Mouse (Mus musculus): ENCODE data around the gene Hoxb8.

Gene Hoxb8

GRCm38 (mm10) chr11:96300354-96301063, 18.8 kb downstream of the Hoxb8 start:
- no peak for DNase-seq (ENCODE audit: low read depth)

- no peak for DNase-seq (ENCODE audit: low read depth)
Measured at GRCm38 (mm10) chr11:96301064-96301431, 19.3 kb downstream of the Hoxb8 start.

GRCm38 (mm10) chr11:96301837-96302236, 20.1 kb downstream of the Hoxb8 start:
- DNase-seq (ENCODE audit: low read depth), result no peak

- DNase-seq (ENCODE audit: low read depth), result no peak
Measured at GRCm38 (mm10) chr11:96302381-96303150, 20.9 kb downstream of the Hoxb8 start.

GRCm38 (mm10) chr11:96303151-96304099, 21.7 kb downstream of the Hoxb8 start, which contains the start of gene Hoxb5:
Hoxb5 (plus strand) TSS chr11:96303336.
- DNase-seq (ENCODE audit: low read depth), result peak; percentile 78

GRCm38 (mm10) chr11:96304381-96305195, 22.9 kb downstream of the Hoxb8 start:
- no peak for DNase-seq (ENCODE audit: low read depth)

GRCm38 (mm10) chr11:96305505-96306182, 23.9 kb downstream of the Hoxb8 start:
- DNase-seq (ENCODE audit: low read depth), result no peak

GRCm38 (mm10) chr11:96306183-96306907, 24.6 kb downstream of the Hoxb8 start:
- no peak for DNase-seq (ENCODE audit: low read depth)

- no peak for DNase-seq (ENCODE audit: low read depth)
Measured at GRCm38 (mm10) chr11:96306908-96307269, 25.2 kb downstream of the Hoxb8 start.

GRCm38 (mm10) chr11:96308763-96309162, 27.1 kb downstream of the Hoxb8 start:
- DNase-seq (ENCODE audit: low read depth), result no peak

- no peak for DNase-seq (ENCODE audit: low read depth)
Measured at GRCm38 (mm10) chr11:96309288-96309687, 27.6 kb downstream of the Hoxb8 start.

GRCm38 (mm10) chr11:96310183-96310938, 28.7 kb downstream of the Hoxb8 start:
- DNase-seq (ENCODE audit: low read depth), result no peak

- no peak for DNase-seq (ENCODE audit: low read depth)
Measured at GRCm38 (mm10) chr11:96311097-96311496, 29.4 kb downstream of the Hoxb8 start.

- peak; percentile 82 for DNase-seq (ENCODE audit: low read depth)
Measured at GRCm38 (mm10) chr11:96311520-96312417, 30.1 kb downstream of the Hoxb8 start.

GRCm38 (mm10) chr11:96313134-96313533, 31.4 kb downstream of the Hoxb8 start:
- peak; percentile 9 for DNase-seq (ENCODE audit: low read depth)

GRCm38 (mm10) chr11:96313806-96314428, 32.2 kb downstream of the Hoxb8 start:
- DNase-seq (ENCODE audit: low read depth), result no peak

- peak; percentile 51 for DNase-seq (ENCODE audit: low read depth)
Measured at GRCm38 (mm10) chr11:96314671-96315343, 33.1 kb downstream of the Hoxb8 start.
